13 mouse cellular contexts compared by ENCODE assay signal in genomic region chr14:9015826-9016225, GRCm38 (mm10).
"Had no signal": no experiment of that assay in that cellular context is flagged by ENCODE, and none has a peak within 500 bp of the region (broad histone marks: within the 10 kb centered on the region; RNA-seq: fewer than 3 reads in every experiment).

No protein-coding gene starts in this region.

- H3K4me3 ChIP-seq: kidney, embryonic 15.5 days; left cerebral cortex, adult 2 months; limb, embryonic 15.5 days; liver, embryonic 12.5 days; midbrain, embryonic 12.5 days; stomach, embryonic 15.5 days had no signal

- H3K27me3 ChIP-seq: kidney, embryonic 15.5 days; limb, embryonic 15.5 days; liver, embryonic 12.5 days; midbrain, embryonic 12.5 days; stomach, embryonic 15.5 days had no signal

- ATAC-seq: liver, embryonic 12.5 days; midbrain, embryonic 16.5 days had no signal

- H3K9ac ChIP-seq: kidney, embryonic 15.5 days; limb, embryonic 15.5 days; liver, embryonic 12.5 days; lung, embryonic 14.5 days; midbrain, embryonic 12.5 days; stomach, embryonic 15.5 days had no signal

- DNase-seq: kidney, postnatal 25 days; lung, embryonic 14.5 days; lung, postnatal 10 days; right cerebral cortex, postnatal 14 days; thymus, adult 2 months; thymus, postnatal 36 days had no signal

- H3K36me3 ChIP-seq: kidney, embryonic 15.5 days; limb, embryonic 15.5 days; liver, embryonic 12.5 days; midbrain, embryonic 12.5 days; stomach, embryonic 15.5 days had no signal

- H3K27ac ChIP-seq: kidney, embryonic 15.5 days; left cerebral cortex, adult 2 months; limb, embryonic 15.5 days; liver, embryonic 12.5 days; midbrain, embryonic 12.5 days; stomach, embryonic 15.5 days had no signal

- H3K4me1 ChIP-seq: kidney, embryonic 15.5 days; limb, embryonic 15.5 days; liver, embryonic 12.5 days; midbrain, embryonic 12.5 days; stomach, embryonic 15.5 days had no signal

- H3K9me3 ChIP-seq: limb, embryonic 15.5 days; liver, embryonic 12.5 days; midbrain, embryonic 12.5 days; stomach, embryonic 15.5 days had no signal
